Mouse (Mus musculus): ENCODE data around the gene Adamtsl1. TPM values are rescaled to one million over a fixed set of nuclear protein-coding genes. Genes with fewer than 3 reads are reported as not detected.

Gene Adamtsl1
- polyA plus RNA-seq, 1 experiment from 2014 or later: 4.9 TPM

DNA sequence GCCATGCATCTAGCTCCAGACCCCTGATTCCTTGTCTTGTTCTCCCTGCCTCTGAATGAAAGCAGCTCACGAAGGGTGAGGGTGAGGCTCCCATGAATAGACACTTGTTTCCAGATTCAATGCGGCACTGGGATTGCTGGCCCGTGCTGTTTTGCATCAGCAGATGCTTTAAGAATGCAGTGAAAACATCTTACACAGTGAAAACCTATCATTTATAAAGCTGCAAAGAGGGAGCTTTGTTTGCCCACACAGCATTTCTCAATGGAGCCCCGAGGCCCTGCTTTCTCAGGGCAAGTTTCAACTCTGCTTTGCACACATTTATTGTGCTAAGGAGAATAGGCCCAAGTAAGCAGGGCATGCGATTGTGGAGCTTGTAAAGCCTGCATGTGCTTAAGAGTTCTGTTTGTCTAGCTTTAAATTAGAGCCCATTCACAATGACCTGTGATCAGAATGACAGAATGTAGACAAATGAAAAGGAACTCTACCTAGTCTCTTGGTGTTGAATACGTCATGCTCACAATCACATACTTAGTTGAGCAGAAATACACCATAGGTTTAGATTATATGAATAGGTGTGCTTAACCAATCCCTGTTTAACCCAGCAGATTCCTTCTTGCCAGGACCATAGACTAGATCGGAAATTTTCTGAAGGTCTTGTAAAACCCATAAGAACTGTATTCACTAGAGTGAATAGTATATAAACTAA, 193.5 kb downstream of the Adamtsl1 start:
- Histone ChIP-seq H3K27ac (ENCODE audit: low read depth, low read length) (no peak overlapping the region; the same call in 1 of the 2 replicates), H3K27me3 (ENCODE audit: control insufficient read depth, insufficient read depth, low read length) (peaks cover 12% of the 10 kb centered on the region), H3K36me3 (ENCODE audit: control insufficient read depth, insufficient read depth, low read length) (no peaks in the 10 kb centered on the region), H3K4me1 (ENCODE audit: control insufficient read depth, insufficient read depth, low read length) (peaks cover 4% of the 10 kb centered on the region; the same call in 1 of the 2 replicates), H3K9me3 (ENCODE audit: control insufficient read depth, low read length) (no peaks in the 10 kb centered on the region), H3K9ac (ENCODE audit: low read length) (no peak overlapping the region), H3K4me2 (0 out of 2 replicates have a peak overlapping the region, but pooled peaks have one; percentile 7), H3K4me3 (ENCODE audit: low read depth, low read length) (no peak overlapping the region)
- DNase-seq (ENCODE audit: low spot score, missing footprints) (peak; percentile 92), ATAC-seq (ENCODE audit: low FRiP score) (peak; percentile 93)
- 26% methylated on average over 7 of the region's 7 CpGs for WGBS

- H3K27ac ChIP-seq (ENCODE audit: low read depth, low read length): no peak overlapping the region
- peaks cover 4% of the 10 kb centered on the region; the same call in 1 of the 2 replicates for H3K4me1 ChIP-seq (ENCODE audit: control insufficient read depth, insufficient read depth, low read length)
- 89% methylated on average over 2 of the region's 2 CpGs for WGBS
- H3K27me3 ChIP-seq (ENCODE audit: control insufficient read depth, insufficient read depth, low read length): peaks cover 12% of the 10 kb centered on the region
- ATAC-seq (ENCODE audit: low FRiP score): no peak
- no peaks in the 10 kb centered on the region for H3K36me3 ChIP-seq (ENCODE audit: control insufficient read depth, insufficient read depth, low read length)
- H3K9ac ChIP-seq (ENCODE audit: low read length): no peak overlapping the region
- H3K9me3 ChIP-seq (ENCODE audit: control insufficient read depth, low read length): no peaks in the 10 kb centered on the region
- H3K4me3 ChIP-seq (ENCODE audit: low read depth, low read length): no peak overlapping the region
- DNase-seq (ENCODE audit: low spot score, missing footprints): no peak
- no peak overlapping the region for H3K4me2 ChIP-seq
Observed at GRCm38 (mm10) chr4:85709636-85710035, 195.7 kb downstream of the Adamtsl1 start.

DNA sequence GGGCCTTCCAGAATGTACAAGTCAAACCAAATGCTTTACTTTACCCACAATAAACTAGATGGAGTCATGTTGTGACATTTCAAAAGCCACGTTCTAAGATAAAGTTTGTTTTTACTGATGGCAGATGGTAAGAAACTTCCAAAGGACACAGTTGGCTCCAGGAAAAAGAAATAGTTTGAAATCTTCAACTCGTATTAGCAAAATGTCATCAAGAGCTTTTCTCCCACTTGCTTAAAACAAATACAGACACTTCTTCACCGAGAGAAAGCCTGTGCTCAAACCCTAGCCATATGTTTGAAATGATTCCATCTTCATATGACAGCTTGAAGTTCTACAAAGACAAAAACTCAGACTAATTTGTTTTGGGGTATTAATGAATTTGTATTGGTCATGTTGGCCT, 211.0 kb downstream of the Adamtsl1 start:
- Histone ChIP-seq H3K27ac (ENCODE audit: low read depth, low read length) (no peak overlapping the region), H3K4me2 (no peak overlapping the region), H3K9ac (ENCODE audit: low read length) (no peak overlapping the region), H3K9me3 (ENCODE audit: control insufficient read depth, low read length) (no peaks in the 10 kb centered on the region), H3K4me1 (ENCODE audit: control insufficient read depth, insufficient read depth, low read length) (no peaks in the 10 kb centered on the region), H3K36me3 (ENCODE audit: control insufficient read depth, insufficient read depth, low read length) (no peaks in the 10 kb centered on the region), H3K4me3 (ENCODE audit: low read depth, low read length) (no peak overlapping the region), H3K27me3 (ENCODE audit: control insufficient read depth, insufficient read depth, low read length) (no peaks in the 10 kb centered on the region)
- WGBS: 81% methylated on average over 3 of the region's 3 CpGs
- DNase-seq (ENCODE audit: low spot score, missing footprints) (no peak), ATAC-seq (ENCODE audit: low FRiP score) (no peak)

DNA sequence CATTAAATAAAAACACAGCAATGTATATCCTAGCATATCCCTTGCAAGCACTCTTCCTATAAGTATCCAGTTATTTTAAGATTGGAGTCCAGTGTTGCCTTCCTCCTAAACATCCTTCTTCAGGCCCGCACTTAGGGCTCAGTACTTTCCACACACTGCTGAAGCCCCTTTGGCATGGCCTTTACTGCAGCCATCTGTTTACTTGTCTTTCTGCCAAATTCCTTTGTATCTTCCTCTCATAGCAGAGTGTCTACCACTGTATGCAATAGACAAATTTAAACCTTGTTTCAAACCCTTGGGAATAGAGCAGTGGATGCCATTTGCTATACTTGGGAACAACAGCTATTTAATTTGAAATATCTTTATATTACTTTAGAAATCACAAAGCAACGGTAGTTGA, 213.8 kb downstream of the Adamtsl1 start:
- Histone ChIP-seq H3K27ac (ENCODE audit: low read depth, low read length) (no peak overlapping the region), H3K9ac (ENCODE audit: low read length) (no peak overlapping the region), H3K4me2 (no peak overlapping the region), H3K27me3 (ENCODE audit: control insufficient read depth, insufficient read depth, low read length) (no peaks in the 10 kb centered on the region), H3K4me3 (ENCODE audit: low read depth, low read length) (no peak overlapping the region), H3K9me3 (ENCODE audit: control insufficient read depth, low read length) (no peaks in the 10 kb centered on the region), H3K4me1 (ENCODE audit: control insufficient read depth, insufficient read depth, low read length) (no peaks in the 10 kb centered on the region), H3K36me3 (ENCODE audit: control insufficient read depth, insufficient read depth, low read length) (no peaks in the 10 kb centered on the region)
- ATAC-seq (ENCODE audit: low FRiP score): no peak
- 84% methylated on average over 2 of the region's 2 CpGs for WGBS
- no peak for DNase-seq (ENCODE audit: low spot score, missing footprints)

GRCm38 (mm10) chr4:85728416-85728815, 214.4 kb downstream of the Adamtsl1 start:
- H3K4me2 ChIP-seq: no peak overlapping the region
- ATAC-seq (ENCODE audit: low FRiP score): no peak
- DNase-seq (ENCODE audit: low spot score, missing footprints): no peak
- H3K9ac ChIP-seq (ENCODE audit: low read length): no peak overlapping the region
- no peaks in the 10 kb centered on the region for H3K9me3 ChIP-seq (ENCODE audit: control insufficient read depth, low read length)
- WGBS: 75% methylated on average over 1 of the region's 1 CpGs
- H3K27me3 ChIP-seq (ENCODE audit: control insufficient read depth, insufficient read depth, low read length): no peaks in the 10 kb centered on the region
- no peak overlapping the region for H3K4me3 ChIP-seq (ENCODE audit: low read depth, low read length)
- no peak overlapping the region for H3K27ac ChIP-seq (ENCODE audit: low read depth, low read length)
- H3K36me3 ChIP-seq (ENCODE audit: control insufficient read depth, insufficient read depth, low read length): no peaks in the 10 kb centered on the region
- no peaks in the 10 kb centered on the region for H3K4me1 ChIP-seq (ENCODE audit: control insufficient read depth, insufficient read depth, low read length)

GRCm38 (mm10) chr4:85740478-85740877, 226.5 kb downstream of the Adamtsl1 start:
- Histone ChIP-seq H3K27ac (ENCODE audit: low read depth, low read length) (no peak overlapping the region), H3K36me3 (ENCODE audit: control insufficient read depth, insufficient read depth, low read length) (no peaks in the 10 kb centered on the region), H3K9ac (ENCODE audit: low read length) (no peak overlapping the region), H3K4me3 (ENCODE audit: low read depth, low read length) (no peak overlapping the region), H3K9me3 (ENCODE audit: control insufficient read depth, low read length) (no peaks in the 10 kb centered on the region), H3K27me3 (ENCODE audit: control insufficient read depth, insufficient read depth, low read length) (peaks cover 7% of the 10 kb centered on the region; the same call in 1 of the 2 replicates), H3K4me2 (no peak overlapping the region), H3K4me1 (ENCODE audit: control insufficient read depth, insufficient read depth, low read length) (peaks cover 10% of the 10 kb centered on the region; the same call in 1 of the 2 replicates)
- ATAC-seq (ENCODE audit: low FRiP score) (no peak), DNase-seq (ENCODE audit: low spot score, missing footprints) (no peak)
- 84% methylated on average over 4 of the region's 4 CpGs for WGBS

- DNase-seq (ENCODE audit: low spot score, missing footprints) (no peak), ATAC-seq (ENCODE audit: low FRiP score) (peak; percentile 78)
- no peak overlapping the region for H3K9ac ChIP-seq (ENCODE audit: low read length)
- peaks cover 5% of the 10 kb centered on the region; the same call in 1 of the 2 replicates for H3K27me3 ChIP-seq (ENCODE audit: control insufficient read depth, insufficient read depth, low read length)
- WGBS: 22% methylated on average over 3 of the region's 3 CpGs
- no peaks in the 10 kb centered on the region for H3K9me3 ChIP-seq (ENCODE audit: control insufficient read depth, low read length)
- no peak overlapping the region for H3K4me2 ChIP-seq
- peaks cover 10% of the 10 kb centered on the region; the same call in 1 of the 2 replicates for H3K4me1 ChIP-seq (ENCODE audit: control insufficient read depth, insufficient read depth, low read length)
- no peaks in the 10 kb centered on the region for H3K36me3 ChIP-seq (ENCODE audit: control insufficient read depth, insufficient read depth, low read length)
- H3K4me3 ChIP-seq (ENCODE audit: low read depth, low read length): no peak overlapping the region
- no peak overlapping the region for H3K27ac ChIP-seq (ENCODE audit: low read depth, low read length)
Observed at GRCm38 (mm10) chr4:85741825-85742391, 227.9 kb downstream of the Adamtsl1 start.

DNA sequence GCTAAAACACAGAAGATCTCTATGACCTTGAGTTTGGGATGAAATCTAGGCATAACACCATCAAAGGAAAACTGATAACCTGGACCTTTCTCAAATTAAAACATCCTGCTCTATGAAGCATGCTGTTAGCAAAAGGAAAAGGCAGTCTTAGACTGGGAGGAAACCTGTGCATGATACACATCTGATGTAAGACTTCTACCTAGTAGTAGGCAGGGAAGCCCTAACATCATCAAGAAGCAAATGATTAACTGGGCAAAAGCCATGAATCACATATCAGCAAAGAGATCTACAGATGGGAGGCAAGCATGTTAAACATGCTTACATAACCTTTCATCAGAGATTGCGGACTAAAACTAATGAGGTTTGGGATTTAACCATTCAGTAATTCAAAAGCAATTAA, 229.5 kb downstream of the Adamtsl1 start:
- no peak for DNase-seq (ENCODE audit: low spot score, missing footprints)
- Histone ChIP-seq H3K9ac (ENCODE audit: low read length) (no peak overlapping the region), H3K9me3 (ENCODE audit: control insufficient read depth, low read length) (no peaks in the 10 kb centered on the region), H3K4me2 (no peak overlapping the region), H3K27me3 (ENCODE audit: control insufficient read depth, insufficient read depth, low read length) (peaks cover 5% of the 10 kb centered on the region; the same call in 1 of the 2 replicates), H3K27ac (ENCODE audit: low read depth, low read length) (no peak overlapping the region), H3K36me3 (ENCODE audit: control insufficient read depth, insufficient read depth, low read length) (no peaks in the 10 kb centered on the region), H3K4me1 (ENCODE audit: control insufficient read depth, insufficient read depth, low read length) (peaks cover 10% of the 10 kb centered on the region; the same call in 1 of the 2 replicates), H3K4me3 (ENCODE audit: low read depth, low read length) (no peak overlapping the region)
- 87% methylated on average over 1 of the region's 1 CpGs for WGBS
- no peak for ATAC-seq (ENCODE audit: low FRiP score)

- H3K9ac ChIP-seq (ENCODE audit: low read length): no peak overlapping the region
- no peak overlapping the region for H3K4me3 ChIP-seq (ENCODE audit: low read depth, low read length)
- DNase-seq (ENCODE audit: low spot score, missing footprints): no peak
- peak; percentile 61 for ATAC-seq (ENCODE audit: low FRiP score)
- no peaks in the 10 kb centered on the region for H3K36me3 ChIP-seq (ENCODE audit: control insufficient read depth, insufficient read depth, low read length)
- H3K4me2 ChIP-seq: no peak overlapping the region
- WGBS: 54% methylated on average over 3 of the region's 3 CpGs
- H3K9me3 ChIP-seq (ENCODE audit: control insufficient read depth, low read length): no peaks in the 10 kb centered on the region
- peaks cover 5% of the 10 kb centered on the region; the same call in 1 of the 2 replicates for H3K27me3 ChIP-seq (ENCODE audit: control insufficient read depth, insufficient read depth, low read length)
- peaks cover 13% of the 10 kb centered on the region for H3K4me1 ChIP-seq (ENCODE audit: control insufficient read depth, insufficient read depth, low read length)
- H3K27ac ChIP-seq (ENCODE audit: low read depth, low read length): no peak overlapping the region
Observed at GRCm38 (mm10) chr4:85762684-85763083, 248.7 kb downstream of the Adamtsl1 start.
